Mouse (Mus musculus) erythroblast, embryonic 14.5 days (primary cell): Measurements from ENCODE around the gene Sh2b3.

Experiments used
- GATA1 ChIP-seq: IDR thresholded peaks from 2 replicates; pipeline ENCODE4 v1.6.1; 2012; ENCODE audit warnings: low read length, inconsistent platforms, mixed read lengths
- TAL1 ChIP-seq: IDR thresholded peaks from 3 replicates; pipeline ENCODE4 v1.6.1; 2012; ENCODE audit warnings: low read length, inconsistent platforms, mixed read lengths

DNA sequence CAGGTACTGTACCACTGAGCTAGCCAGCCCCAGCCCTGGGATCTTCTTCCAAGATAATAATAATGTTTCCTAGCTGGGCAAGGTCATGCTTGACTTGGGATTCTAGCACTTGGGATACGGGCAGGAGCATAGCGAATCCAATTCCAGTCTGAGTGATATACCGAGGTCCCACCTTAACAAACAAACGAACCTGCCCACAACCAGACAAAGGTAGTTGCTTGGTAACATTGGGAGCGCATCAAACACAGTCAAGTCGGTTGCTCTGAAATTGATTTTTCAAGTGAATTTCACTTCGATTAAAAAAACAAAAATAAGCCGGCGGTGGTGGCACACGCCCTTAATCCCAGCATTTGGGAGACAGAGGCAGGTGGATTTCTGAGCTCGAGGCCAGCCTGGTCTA lies 8.9 kb upstream of the Sh2b3 start:
- TF ChIP-seq GATA1 (no peak), TAL1 (no peak)
